ENCODE assay signal across 16 mouse cellular contexts in the genomic region with DNA sequence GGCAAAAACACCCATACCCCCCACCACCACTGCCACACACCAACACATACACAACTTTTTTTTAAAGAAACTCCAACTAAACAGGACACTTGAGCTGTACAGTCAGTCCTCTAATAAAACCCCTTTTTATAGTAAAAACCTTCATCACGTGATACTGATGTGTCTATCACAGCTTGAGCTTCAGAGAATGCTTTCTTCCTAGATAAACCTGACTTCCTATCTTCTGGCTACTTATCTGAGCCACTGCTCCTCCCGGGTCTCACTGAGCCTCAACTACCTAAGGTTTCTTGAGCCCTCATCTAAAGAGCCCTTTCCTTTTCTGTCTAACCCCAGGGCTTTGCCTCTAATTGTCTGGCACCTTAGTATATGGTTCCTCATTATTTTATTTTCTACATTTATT.
"Had no signal": no experiment of that assay in that cellular context is flagged by ENCODE, and none has a peak within 500 bp of the region (broad histone marks: within the 10 kb centered on the region; RNA-seq: fewer than 3 reads in every experiment).

No protein-coding gene starts in this region.

- H3K4me3 ChIP-seq: limb, embryonic 15.5 days; megakaryocyte, embryonic 14.5 days; midbrain, embryonic 15.5 days; neural tube, embryonic 12.5 days had no signal

- H3K27ac ChIP-seq: kidney, postnatal 0 days; limb, embryonic 15.5 days; liver, embryonic 14.5 days; midbrain, embryonic 15.5 days; neural tube, embryonic 12.5 days had no signal

- H3K9me3 ChIP-seq: limb, embryonic 15.5 days; megakaryocyte, embryonic 14.5 days; midbrain, embryonic 15.5 days; neural tube, embryonic 12.5 days had no signal

- DNase-seq: kidney, adult 9 months; kidney, postnatal 36 days; layer of hippocampus, adult 9-11 months; layer of hippocampus, postnatal 36 days; lung, embryonic 14.5 days; lung, postnatal 10 days; lung, postnatal 4 days; right cerebral cortex, postnatal 14 days; thymus, postnatal 36 days had no signal

- H3K4me2 ChIP-seq: limb, embryonic 15.5 days; lung, embryonic 14.5 days; midbrain, embryonic 11.5 days; midbrain, embryonic 15.5 days; neural tube, embryonic 12.5 days had no signal

- H3K4me1 ChIP-seq: neural tube, embryonic 12.5 days had no signal

- H3K9ac ChIP-seq: limb, embryonic 15.5 days; liver, embryonic 14.5 days; lung, embryonic 14.5 days; midbrain, embryonic 15.5 days; neural tube, embryonic 12.5 days had no signal

- H3K27me3 ChIP-seq: limb, embryonic 15.5 days; megakaryocyte, embryonic 14.5 days; midbrain, embryonic 15.5 days; neural tube, embryonic 12.5 days had no signal

- ATAC-seq: midbrain, embryonic 15.5 days had no signal
